9 mouse cellular contexts compared by ENCODE assay signal in genomic region chr7:118929601-118930311, GRCm38 (mm10).
DNase-seq lines count a peak whose midpoint lies in the region; ATAC-seq lines count a peak whose summit lies in the region.
"Had no signal": no experiment of that assay in that cellular context is flagged by ENCODE, and none has a peak within 500 bp of the region (broad histone marks: within the 10 kb centered on the region; RNA-seq: fewer than 3 reads in every experiment).

No protein-coding gene starts in this region.

- no peaks in the 10 kb centered on the region for H3K79me2 ChIP-seq in macrophage (ENCODE audit: inconsistent target)

- DNase-seq in limb, embryonic 11.5 days (ENCODE audit: low spot score) = peak; percentile 23
- no peak for DNase-seq in limb, embryonic 10.5 days (ENCODE audit: low spot score)
- peak; percentile 79 for DNase-seq in adrenal gland, postnatal 14 days
- peak; percentile 41 to 46 for DNase-seq in gastrocnemius, adult 8-10 months (ENCODE audit: low spot score in 2 of 2)
- DNase-seq in cerebellum, postnatal 10 days = no peak

- no peak overlapping the region for H3K9ac ChIP-seq in limb, embryonic 11.5 days (ENCODE audit: low read length)
- no peak overlapping the region for H3K9ac ChIP-seq in kidney, embryonic 15.5 days
- H3K9ac ChIP-seq: liver, embryonic 14.5 days had no signal

- no peaks in the 10 kb centered on the region for H3K9me3 ChIP-seq in limb, embryonic 11.5 days (ENCODE audit: control insufficient read depth, low read length)
- H3K9me3 ChIP-seq in limb, embryonic 10.5 days (replicated peaks) = no peaks in the 10 kb centered on the region
- H3K9me3 ChIP-seq in kidney, embryonic 15.5 days (replicated peaks) = no peaks in the 10 kb centered on the region

- no peaks in the 10 kb centered on the region for H3K36me3 ChIP-seq in limb, embryonic 11.5 days (ENCODE audit: control insufficient read depth, insufficient read depth, low read length)
- H3K36me3 ChIP-seq in limb, embryonic 10.5 days = no peaks in the 10 kb centered on the region
- no peaks in the 10 kb centered on the region for H3K36me3 ChIP-seq in kidney, embryonic 15.5 days
- H3K36me3 ChIP-seq in macrophage (ENCODE audit: inconsistent target) = no peaks in the 10 kb centered on the region

- no peaks in the 10 kb centered on the region for H3K4me1 ChIP-seq in limb, embryonic 11.5 days (ENCODE audit: control insufficient read depth, insufficient read depth, low read length)
- H3K4me1 ChIP-seq in limb, embryonic 10.5 days = 0 out of 2 replicates have a peak, but pooled peaks cover 5% of the 10 kb centered on the region
- H3K4me1 ChIP-seq in kidney, embryonic 15.5 days = peaks cover 12% of the 10 kb centered on the region

- no peaks in the 10 kb centered on the region for H3K27me3 ChIP-seq in limb, embryonic 11.5 days (ENCODE audit: control insufficient read depth, insufficient read depth, low read length)
- H3K27me3 ChIP-seq in limb, embryonic 10.5 days (ENCODE audit: low read depth, poor library complexity, severe bottlenecking) = no peaks in the 10 kb centered on the region
- no peaks in the 10 kb centered on the region for H3K27me3 ChIP-seq in kidney, embryonic 15.5 days

- WGBS in limb, embryonic 11.5 days = 35% methylated on average over 16 of the region's 16 CpGs
- WGBS in limb, embryonic 10.5 days = 41% methylated on average over 16 of the region's 16 CpGs
- 27% methylated on average over 16 of the region's 16 CpGs for WGBS in kidney, embryonic 15.5 days
- WGBS in macrophage (ENCODE audit: missing documents) = 41% methylated on average over 16 of the region's 16 CpGs

- ATAC-seq in limb, embryonic 11.5 days (ENCODE audit: insufficient number of reproducible peaks, low FRiP score, low TSS enrichment, low read depth) = no peak
- peak; percentile 52; the same call in 1 of the 2 replicates for ATAC-seq in kidney, embryonic 15.5 days (replicated peaks; ENCODE audit: low FRiP score)
- ATAC-seq in CD4-positive, CD25-positive, alpha-beta regulatory T cell, adult 4 months = no peak

- H3K4me2 ChIP-seq in limb, embryonic 11.5 days (ENCODE audit: low read depth, severe bottlenecking) = no peak overlapping the region
- peak overlapping the region; percentile 33; the same call in 1 of the 2 replicates for H3K4me2 ChIP-seq in kidney, embryonic 15.5 days

- H3K4me3 ChIP-seq in limb, embryonic 11.5 days (ENCODE audit: low read depth, low read length) = no peak overlapping the region
- H3K4me3 ChIP-seq in limb, embryonic 10.5 days = no peak overlapping the region
- H3K4me3 ChIP-seq in kidney, embryonic 15.5 days (replicated peaks) = no peak overlapping the region
- H3K4me3 ChIP-seq in macrophage (ENCODE audit: inconsistent target) = no peak overlapping the region

- H3K27ac ChIP-seq in limb, embryonic 11.5 days (replicated peaks; ENCODE audit: low read depth, low read length) = no peak overlapping the region
- H3K27ac ChIP-seq in limb, embryonic 10.5 days = no peak overlapping the region
- peak overlapping the region; percentile 48 for H3K27ac ChIP-seq in kidney, embryonic 15.5 days
- peak overlapping the region; percentile 44 for H3K27ac ChIP-seq in macrophage
- H3K27ac ChIP-seq: liver, embryonic 14.5 days had no signal

Comparison
In these comparisons a context has a peak if more than half of its experiments do, and no peak if none do; other contexts are left out.
1. DNase-seq: peak in limb, embryonic 11.5 days (single experiment), adrenal gland, postnatal 14 days (single experiment) and gastrocnemius, adult 8-10 months (2 of 2); none in limb, embryonic 10.5 days (single experiment) and cerebellum, postnatal 10 days (0 of 2).
2. H3K27ac ChIP-seq: peak in kidney, embryonic 15.5 days (single experiment) and macrophage (single experiment); none in limb, embryonic 11.5 days (single experiment) and limb, embryonic 10.5 days (single experiment).